Mouse (Mus musculus) midbrain, embryonic 14.5 days (tissue): ENCODE measurements at regions not wholly inside any gene's neighbourhood (a gene's known extent, or its start where the extent isn't known, plus 50 kb on each side); places are given as distances from the start of the nearest gene placed in this dataset.
A peak's percentile ranks its signal among the peaks of the same experiment; 100 is the strongest.

Experiments
- ATAC-seq: fragments of 200-750 bp; cut with Nextera tagmentation; 2 replicates; pipeline ENCODE4 v1.8.0; 2017; ENCODE audit warnings: moderate number of reproducible peaks, moderate library complexity; ENCODE audit not compliant: low FRiP score, low TSS enrichment
- DNase-seq: peaks from one replicate; pipeline ENCODE4 v3.0.0-alpha.2; 2015
- H3K27ac ChIP-seq: fragments of 300-500 bp; sonication (generic); replicated peaks from 2 replicates; pipeline ENCODE4 v1.5.1; 2014; ENCODE audit warnings: mild to moderate bottlenecking, low read depth, low read length, moderate library complexity
- H3K27me3 ChIP-seq: fragments of 300-500 bp; sonication (generic); 2 replicates; pipeline ENCODE4 v1.6.1; 2014; ENCODE audit warnings: low read length, control low read depth, mixed read lengths; ENCODE audit not compliant: control insufficient read depth, insufficient read depth
- H3K36me3 ChIP-seq: fragments of 300-500 bp; sonication (generic); 2 replicates; pipeline ENCODE4 v1.6.1; 2014; ENCODE audit warnings: low read length, control low read depth; ENCODE audit not compliant: control insufficient read depth, insufficient read depth
- H3K4me1 ChIP-seq: fragments of 300-500 bp; sonication (generic); 2 replicates; pipeline ENCODE4 v1.6.1; 2014; ENCODE audit warnings: mild to moderate bottlenecking, antibody characterized with exemption, low read length, control low read depth; ENCODE audit not compliant: control insufficient read depth, insufficient read depth
- H3K4me2 ChIP-seq: fragments of 300-500 bp; sonication (generic); 2 replicates; pipeline ENCODE4 v1.6.1; 2014; ENCODE audit warnings: mild to moderate bottlenecking, low read length, moderate library complexity
- H3K4me3 ChIP-seq: fragments of 300-500 bp; sonication (generic); replicated peaks from 2 replicates; pipeline ENCODE4 v1.5.1; 2014; ENCODE audit warnings: low read depth, low read length
- H3K9ac ChIP-seq: fragments of 300-500 bp; sonication (generic); replicated peaks from 2 replicates; pipeline ENCODE4 v1.6.1; 2014; ENCODE audit warnings: mild to moderate bottlenecking, low read length, moderate library complexity
- H3K9me3 ChIP-seq: fragments of 300-500 bp; sonication (generic); 2 replicates; pipeline ENCODE4 v1.6.1; 2016; ENCODE audit warnings: low read length, control low read depth, mixed read lengths; ENCODE audit not compliant: control insufficient read depth
- WGBS: fragments of 180-500 bp; shearing (Covaris S2); extraction: QIAGEN DNeasy Blood & Tissue Kit; methylation state at CpG from one replicate; pipeline ENCODE4 v1.1.7; 2014; 5-methylcytosine and 5-hydroxymethylcytosine counted together

DNA sequence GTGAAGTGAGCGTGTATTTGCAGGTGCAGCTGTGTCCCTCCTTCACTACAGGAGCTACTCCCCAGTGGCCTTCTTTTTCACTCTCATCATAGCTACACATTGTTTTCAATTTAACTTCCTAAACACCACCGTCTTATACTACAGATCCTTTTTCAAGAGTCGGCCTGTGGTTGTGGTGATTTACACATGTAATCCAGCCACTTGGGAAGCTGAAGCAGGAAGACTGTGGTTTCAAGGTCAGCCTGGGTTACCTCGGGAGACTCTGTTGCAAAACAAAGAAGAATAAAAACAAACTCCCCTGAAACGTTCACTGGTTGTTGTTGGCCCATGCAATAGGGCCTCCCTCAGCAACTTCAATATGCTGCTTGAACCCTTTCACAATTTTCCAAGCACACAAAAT lies 153.8 kb upstream of the Kcnh8 start:
- Histone ChIP-seq H3K27ac (no peak overlapping the region), H3K27me3 (no peaks in the 10 kb centered on the region), H3K36me3 (no peaks in the 10 kb centered on the region), H3K9me3 (no peaks in the 10 kb centered on the region), H3K4me3 (no peak overlapping the region), H3K9ac (no peak overlapping the region), H3K4me2 (no peak overlapping the region), H3K4me1 (no peaks in the 10 kb centered on the region)
- DNase-seq (no peak), ATAC-seq (no peak)
- 83% methylated on average over 5 of the region's 5 CpGs for WGBS

- WGBS: 18% methylated on average over 10 of the region's 10 CpGs
- H3K27ac ChIP-seq: no peak overlapping the region; the same call in 1 of the 2 replicates
Observed at GRCm38 (mm10) chr17:52459303-52459996, 143.1 kb upstream of the Kcnh8 start.

DNA sequence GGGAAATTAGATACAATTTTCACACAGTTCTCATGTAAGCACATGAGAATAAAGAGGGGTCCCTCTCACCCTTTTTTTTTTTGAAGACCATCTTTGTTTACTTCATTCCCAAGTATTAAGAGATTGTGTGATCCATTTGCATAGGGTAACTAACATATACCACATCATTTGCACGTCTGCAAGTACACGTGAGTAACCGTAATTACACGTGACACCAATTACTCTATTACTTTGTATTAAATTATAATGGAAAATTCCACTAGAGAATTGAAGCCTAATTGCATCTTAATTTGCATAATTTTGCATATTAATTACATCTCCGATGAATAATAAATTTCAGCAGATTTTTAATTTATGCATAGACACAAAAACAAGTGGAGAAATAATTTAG lies 142.5 kb upstream of the Kcnh8 start:
- H3K27ac ChIP-seq: no peak overlapping the region
- no peaks in the 10 kb centered on the region for H3K36me3 ChIP-seq
- DNase-seq (peak; percentile 37), ATAC-seq (0 out of 2 replicates have a peak, but pooled peaks have one; percentile 16)
- no peaks in the 10 kb centered on the region for H3K9me3 ChIP-seq
- H3K4me3 ChIP-seq: no peak overlapping the region
- H3K4me1 ChIP-seq: 0 out of 2 replicates have a peak, but pooled peaks cover 9% of the 10 kb centered on the region
- no peak overlapping the region for H3K9ac ChIP-seq
- H3K27me3 ChIP-seq: no peaks in the 10 kb centered on the region
- WGBS: 71% methylated on average over 5 of the region's 5 CpGs
- H3K4me2 ChIP-seq: no peak overlapping the region; the same call in 1 of the 2 replicates

More at GRCm38 (mm10) chr17:52459303-52459996, 143.1 kb upstream of the Kcnh8 start:
- no peak overlapping the region; the same call in 1 of the 2 replicates for H3K9ac ChIP-seq
- no peaks in the 10 kb centered on the region for H3K36me3 ChIP-seq
- DNase-seq: peak; percentile 80
- H3K27me3 ChIP-seq: no peaks in the 10 kb centered on the region
- H3K9me3 ChIP-seq: no peaks in the 10 kb centered on the region
- H3K4me1 ChIP-seq: 0 out of 2 replicates have a peak, but pooled peaks cover 9% of the 10 kb centered on the region
- peak overlapping the region; percentile 41 for H3K4me2 ChIP-seq
- ATAC-seq: peak; percentile 65
- no peak overlapping the region for H3K4me3 ChIP-seq

DNA sequence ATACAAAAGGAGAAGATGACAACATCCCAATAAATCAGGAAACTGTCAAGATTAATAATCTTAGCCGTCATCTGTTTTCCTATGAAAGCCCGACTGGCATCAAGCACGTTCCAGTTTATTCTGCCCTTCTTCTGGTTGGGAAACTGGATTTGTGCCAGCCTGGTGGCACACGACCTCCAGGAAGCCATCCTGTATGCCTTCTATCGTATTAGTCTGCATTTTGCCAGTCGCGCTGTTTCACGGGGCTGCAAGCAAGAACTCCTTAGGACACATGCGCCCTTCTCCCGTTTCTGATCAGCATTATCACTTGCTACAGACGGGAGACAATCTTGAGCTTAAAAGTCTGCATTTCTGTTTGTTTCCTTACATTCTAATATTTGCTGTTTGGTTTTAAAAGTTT lies 141.2 kb upstream of the Kcnh8 start:
- Histone ChIP-seq H3K4me2 (peak overlapping the region; percentile 7; the same call in 1 of the 2 replicates), H3K4me3 (no peak overlapping the region), H3K9me3 (no peaks in the 10 kb centered on the region), H3K36me3 (no peaks in the 10 kb centered on the region), H3K27me3 (no peaks in the 10 kb centered on the region), H3K9ac (no peak overlapping the region), H3K27ac (peak overlapping the region; percentile 37; the same call in 1 of the 2 replicates), H3K4me1 (0 out of 2 replicates have a peak, but pooled peaks cover 9% of the 10 kb centered on the region)
- peak; percentile 69 for DNase-seq
- peak; percentile 59; the same call in 1 of the 2 replicates for ATAC-seq
- 23% methylated on average over 11 of the region's 11 CpGs for WGBS

DNA sequence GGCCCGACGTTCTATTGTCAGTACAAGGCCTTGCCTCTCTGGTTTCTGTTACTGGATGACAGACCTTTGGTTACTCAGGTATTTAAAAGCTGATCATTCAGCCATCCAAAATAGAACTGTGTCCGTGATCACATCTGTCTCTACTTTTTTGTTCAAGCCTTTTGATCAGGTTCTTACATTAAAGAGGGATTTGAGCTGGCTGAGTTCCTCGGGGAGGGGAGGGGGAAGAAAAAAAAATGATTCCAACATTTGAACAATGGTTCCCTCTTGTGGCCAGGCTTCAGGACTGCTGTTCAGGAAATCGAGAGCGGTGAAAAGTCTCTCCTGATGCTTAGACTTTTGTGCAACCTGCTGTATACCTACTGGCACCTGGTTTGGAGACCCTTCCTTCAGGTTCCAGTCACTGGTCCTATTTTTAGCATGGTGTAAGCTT lies 140.8 kb upstream of the Kcnh8 start:
- Histone ChIP-seq H3K4me2 (peak overlapping the region; percentile 7; the same call in 1 of the 2 replicates), H3K27me3 (no peaks in the 10 kb centered on the region), H3K36me3 (no peaks in the 10 kb centered on the region), H3K9ac (no peak overlapping the region), H3K4me3 (no peak overlapping the region), H3K4me1 (0 out of 2 replicates have a peak, but pooled peaks cover 9% of the 10 kb centered on the region), H3K27ac (no peak overlapping the region), H3K9me3 (no peaks in the 10 kb centered on the region)
- 11% methylated on average over 6 of the region's 6 CpGs for WGBS
- peak; percentile 32 for ATAC-seq
- DNase-seq: peak; percentile 91

DNA sequence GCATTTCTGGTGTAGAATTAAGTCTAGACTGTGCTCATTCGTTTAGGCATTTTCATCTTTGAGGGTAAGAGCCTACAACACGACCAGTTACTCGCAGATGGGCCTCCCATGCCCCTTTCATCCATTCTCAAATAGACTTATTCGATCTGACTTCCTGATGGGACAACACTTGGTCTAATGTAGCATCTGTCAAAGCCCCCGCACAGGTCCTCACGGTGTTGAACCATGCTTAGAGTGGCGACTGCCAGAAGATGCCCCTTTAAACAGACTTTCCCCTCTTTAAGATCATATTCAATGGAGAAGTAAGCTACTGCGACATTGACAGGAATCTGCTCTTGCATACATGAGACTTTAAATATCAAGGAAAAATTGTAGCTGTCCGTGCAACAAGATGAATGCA lies 140.1 kb upstream of the Kcnh8 start:
- no peak for ATAC-seq
- no peaks in the 10 kb centered on the region for H3K36me3 ChIP-seq
- no peaks in the 10 kb centered on the region for H3K9me3 ChIP-seq
- no peak overlapping the region for H3K27ac ChIP-seq
- DNase-seq: no peak
- 75% methylated on average over 9 of the region's 9 CpGs for WGBS
- no peak overlapping the region for H3K9ac ChIP-seq
- H3K27me3 ChIP-seq: no peaks in the 10 kb centered on the region
- 0 out of 2 replicates have a peak, but pooled peaks cover 9% of the 10 kb centered on the region for H3K4me1 ChIP-seq
- H3K4me3 ChIP-seq: no peak overlapping the region
- no peak overlapping the region for H3K4me2 ChIP-seq

- no peaks in the 10 kb centered on the region for H3K4me1 ChIP-seq
Observed at GRCm38 (mm10) chr17:52468464-52468863, 134.0 kb upstream of the Kcnh8 start.

GRCm38 (mm10) chr17:52479327-52480086 lies 123.0 kb upstream of the Kcnh8 start:
- ATAC-seq (peak; percentile 46; the same call in 1 of the 2 replicates), DNase-seq (peak; percentile 37)
- H3K9me3 ChIP-seq: no peaks in the 10 kb centered on the region

More at GRCm38 (mm10) chr17:52468464-52468863, 134.0 kb upstream of the Kcnh8 start:
- no peaks in the 10 kb centered on the region for H3K9me3 ChIP-seq
- no peaks in the 10 kb centered on the region for H3K27me3 ChIP-seq
- ATAC-seq: no peak
- H3K9ac ChIP-seq: no peak overlapping the region
- no peak for DNase-seq
- H3K4me3 ChIP-seq: no peak overlapping the region
- no peaks in the 10 kb centered on the region for H3K36me3 ChIP-seq
- no peak overlapping the region for H3K4me2 ChIP-seq
- H3K27ac ChIP-seq: no peak overlapping the region
- 97% methylated on average over 5 of the region's 5 CpGs for WGBS

More at GRCm38 (mm10) chr17:52479327-52480086, 123.0 kb upstream of the Kcnh8 start:
- Histone ChIP-seq H3K4me3 (no peak overlapping the region), H3K27me3 (no peaks in the 10 kb centered on the region), H3K4me1 (peaks cover 9% of the 10 kb centered on the region; the same call in 1 of the 2 replicates), H3K36me3 (no peaks in the 10 kb centered on the region), H3K4me2 (no peak overlapping the region), H3K27ac (no peak overlapping the region), H3K9ac (no peak overlapping the region)
- 22% methylated on average over 7 of the region's 7 CpGs for WGBS
